Mouse (Mus musculus): Measurements from ENCODE around the gene Nkapl. TPM values are rescaled to one million over a fixed set of nuclear protein-coding genes. Genes with fewer than 3 reads are reported as not detected.
"Not testable (repeated sequence)": the region's sequence is repeated elsewhere in the genome, so short reads cannot be mapped to it uniquely, and the experiment has no call there.

The Nkapl gene
- 1.3 and 1.6 TPM in 2 replicates for polyA plus RNA-seq (2015; fragmentation: Nextera tagmentation; extraction: Ambion mirVana)

- peaks cover 2% of the 10 kb centered on the region; the same call in 1 of the 2 replicates for H3K27me3 ChIP-seq (ENCODE audit: control insufficient read depth, insufficient read depth, low read length)
- peak within 1 kb of the TSS; percentile 83 for H3K9ac ChIP-seq (ENCODE audit: low read length)
- H3K9me3 ChIP-seq (replicated peaks; ENCODE audit: control insufficient read depth, low read length) = no peaks in the 10 kb centered on the region
- peak within 1 kb of the TSS; percentile 66 for H3K4me3 ChIP-seq (replicated peaks; ENCODE audit: low read length)
- no peaks in the 10 kb centered on the region for H3K4me1 ChIP-seq (ENCODE audit: control insufficient read depth, insufficient read depth, low read length)
- 1% methylated on average over 54 of the region's 54 CpGs for WGBS
- peak; percentile 99 for ATAC-seq (ENCODE audit: insufficient read depth, low FRiP score)
- no peak within 1 kb of the TSS for H3K27ac ChIP-seq (ENCODE audit: low read length)
- peak within 1 kb of the TSS; percentile 97 for H3K4me2 ChIP-seq (ENCODE audit: low read depth, low read length)
- H3K36me3 ChIP-seq (ENCODE audit: control insufficient read depth, insufficient read depth, low read length) = no peaks in the 10 kb centered on the region
Measured at GRCm38 (mm10) chr13:21468061-21469019, at the start of gene Nkapl. Gene Nkapl (minus strand): TSS chr13:21468509.

- Histone ChIP-seq H3K27me3 (ENCODE audit: control insufficient read depth, insufficient read depth, low read length) (no peaks in the 10 kb centered on the region), H3K9me3 (replicated peaks; ENCODE audit: control insufficient read depth, low read length) (no peaks in the 10 kb centered on the region), H3K9ac (ENCODE audit: low read length) (peak overlapping the region; percentile 81), H3K4me3 (replicated peaks; ENCODE audit: low read length) (peak overlapping the region; percentile 70), H3K4me1 (ENCODE audit: control insufficient read depth, insufficient read depth, low read length) (0 out of 2 replicates have a peak, but pooled peaks cover 6% of the 10 kb centered on the region), H3K36me3 (ENCODE audit: control insufficient read depth, insufficient read depth, low read length) (no peaks in the 10 kb centered on the region), H3K4me2 (ENCODE audit: low read depth, low read length) (peak overlapping the region; percentile 72), H3K27ac (ENCODE audit: low read length) (peak overlapping the region; percentile 86)
- WGBS = under 1% methylated on average over 21 of the region's 21 CpGs
- ATAC-seq (ENCODE audit: insufficient read depth, low FRiP score) = peak; percentile 100
Measured at GRCm38 (mm10) chr13:21506221-21506649, 37.9 kb upstream of the Nkapl start.

DNA sequence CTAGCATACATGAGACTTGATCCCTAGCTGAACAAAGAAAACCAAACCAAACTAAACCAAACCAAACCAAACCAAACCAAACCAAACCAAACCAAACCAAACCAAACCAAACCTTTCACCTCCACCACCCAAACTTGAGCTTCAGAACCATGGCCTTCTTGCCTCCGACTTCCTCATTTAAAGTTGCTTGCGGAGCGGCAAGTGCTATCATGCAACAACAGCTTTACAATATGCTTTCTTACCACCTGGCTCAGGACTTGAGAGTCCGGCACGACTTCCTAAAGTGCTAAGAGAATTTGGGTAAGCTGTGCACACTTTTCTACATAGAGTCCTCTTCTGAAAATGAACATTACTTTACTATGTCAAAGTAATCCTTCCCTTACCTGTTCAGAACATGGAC lies 34.0 kb upstream of the Nkapl start:
- Histone ChIP-seq H3K4me1 (ENCODE audit: control insufficient read depth, insufficient read depth, low read length) (0 out of 2 replicates have a peak, but pooled peaks cover 4% of the 10 kb centered on the region), H3K9ac (ENCODE audit: low read length) (no peak overlapping the region), H3K27ac (ENCODE audit: low read length) (no peak overlapping the region), H3K27me3 (ENCODE audit: control insufficient read depth, insufficient read depth, low read length) (no peaks in the 10 kb centered on the region), H3K9me3 (replicated peaks; ENCODE audit: control insufficient read depth, low read length) (no peaks in the 10 kb centered on the region), H3K4me3 (replicated peaks; ENCODE audit: low read length) (no peak overlapping the region), H3K36me3 (ENCODE audit: control insufficient read depth, insufficient read depth, low read length) (no peaks in the 10 kb centered on the region), H3K4me2 (ENCODE audit: low read depth, low read length) (no peak overlapping the region)
- WGBS = 86% methylated on average over 5 of the region's 5 CpGs
- ATAC-seq (ENCODE audit: insufficient read depth, low FRiP score) = no peak

GRCm38 (mm10) chr13:21501182-21501581 lies 32.9 kb upstream of the Nkapl start, which contains the start of gene Gm11273:
Gene Gm11273 (minus strand): TSS chr13:21501418.
- H3K27me3 ChIP-seq (ENCODE audit: control insufficient read depth, insufficient read depth, low read length); H3K9me3 ChIP-seq (replicated peaks; ENCODE audit: control insufficient read depth, low read length); H3K9ac ChIP-seq (ENCODE audit: low read length); H3K27ac ChIP-seq (ENCODE audit: low read length); H3K4me1 ChIP-seq (ENCODE audit: control insufficient read depth, insufficient read depth, low read length); ATAC-seq (ENCODE audit: insufficient read depth, low FRiP score); H3K4me2 ChIP-seq (ENCODE audit: low read depth, low read length); H3K36me3 ChIP-seq (ENCODE audit: control insufficient read depth, insufficient read depth, low read length); H3K4me3 ChIP-seq (replicated peaks; ENCODE audit: low read length): not testable (repeated sequence)
- 90% methylated on average over 17 of the region's 17 CpGs for WGBS

DNA sequence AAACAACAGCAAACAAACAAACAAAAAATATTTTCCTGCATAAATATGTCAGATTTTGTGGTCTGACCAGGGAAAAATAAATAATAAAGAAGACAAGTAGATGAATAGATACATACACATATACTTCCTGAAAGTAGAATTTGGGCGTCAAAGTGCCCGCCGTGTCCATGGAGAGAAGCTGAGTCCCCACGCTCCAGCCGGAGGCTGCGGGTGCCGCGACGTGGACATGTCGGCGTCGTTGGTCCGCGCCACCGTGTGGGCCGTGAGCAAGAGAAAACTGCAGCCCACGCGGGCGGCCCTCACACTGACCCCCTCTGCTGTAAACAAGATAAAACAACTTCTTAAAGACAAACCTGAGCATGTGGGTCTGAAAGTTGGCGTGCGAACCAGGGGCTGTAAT lies 26.8 kb upstream of the Nkapl start, which contains the start of gene AK157302:
Gene AK157302, plus strand, starts transcription at position 144 of the 400 bp plus-strand sequence.
- no peaks in the 10 kb centered on the region for H3K36me3 ChIP-seq (ENCODE audit: control insufficient read depth, insufficient read depth, low read length)
- 93% methylated on average over 21 of the region's 21 CpGs for WGBS
- no peak within 1 kb of the TSS for H3K4me2 ChIP-seq (ENCODE audit: low read depth, low read length)
- H3K9me3 ChIP-seq (replicated peaks; ENCODE audit: control insufficient read depth, low read length) = no peaks in the 10 kb centered on the region
- H3K27me3 ChIP-seq (ENCODE audit: control insufficient read depth, insufficient read depth, low read length) = no peaks in the 10 kb centered on the region
- no peak within 1 kb of the TSS for H3K4me3 ChIP-seq (replicated peaks; ENCODE audit: low read length)
- no peaks in the 10 kb centered on the region for H3K4me1 ChIP-seq (ENCODE audit: control insufficient read depth, insufficient read depth, low read length)
- no peak within 1 kb of the TSS for H3K9ac ChIP-seq (ENCODE audit: low read length)
- no peak for ATAC-seq (ENCODE audit: insufficient read depth, low FRiP score)
- no peak within 1 kb of the TSS for H3K27ac ChIP-seq (ENCODE audit: low read length)

GRCm38 (mm10) chr13:21492847-21493246 lies 24.5 kb upstream of the Nkapl start:
- H3K9ac ChIP-seq (ENCODE audit: low read length) = no peak overlapping the region
- WGBS = 89% methylated on average over 5 of the region's 5 CpGs
- ATAC-seq (ENCODE audit: insufficient read depth, low FRiP score) = no peak
- no peaks in the 10 kb centered on the region for H3K27me3 ChIP-seq (ENCODE audit: control insufficient read depth, insufficient read depth, low read length)
- no peaks in the 10 kb centered on the region for H3K9me3 ChIP-seq (replicated peaks; ENCODE audit: control insufficient read depth, low read length)
- no peaks in the 10 kb centered on the region for H3K36me3 ChIP-seq (ENCODE audit: control insufficient read depth, insufficient read depth, low read length)
- H3K4me2 ChIP-seq (ENCODE audit: low read depth, low read length) = no peak overlapping the region
- no peak overlapping the region for H3K4me3 ChIP-seq (replicated peaks; ENCODE audit: low read length)
- H3K27ac ChIP-seq (ENCODE audit: low read length) = no peak overlapping the region
- no peaks in the 10 kb centered on the region for H3K4me1 ChIP-seq (ENCODE audit: control insufficient read depth, insufficient read depth, low read length)

DNA sequence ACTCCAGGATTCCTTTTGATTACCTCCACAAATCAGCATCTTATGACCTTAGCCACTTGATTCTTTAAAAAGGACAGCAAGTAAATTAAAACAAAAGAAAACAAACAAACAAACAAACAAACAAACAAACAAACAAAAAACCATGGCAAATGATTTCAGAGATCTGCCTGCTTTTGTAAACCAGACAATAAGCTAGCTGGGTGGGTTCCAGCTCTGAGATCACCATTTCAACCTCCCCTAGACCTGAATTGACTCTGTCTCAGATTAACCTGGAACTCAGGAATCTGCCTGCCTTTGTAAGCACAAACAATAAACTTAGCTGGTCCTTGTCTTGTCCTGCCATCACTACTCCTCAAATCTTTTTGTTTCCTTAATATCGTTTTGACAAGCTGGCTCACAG lies 18.6 kb upstream of the Nkapl start:
- WGBS = 89% methylated on average over 1 of the region's 1 CpGs
- Histone ChIP-seq H3K9me3 (replicated peaks; ENCODE audit: control insufficient read depth, low read length) (0 out of 2 replicates have a peak, but pooled peaks cover 4% of the 10 kb centered on the region), H3K9ac (ENCODE audit: low read length) (no peak overlapping the region), H3K4me3 (replicated peaks; ENCODE audit: low read length) (no peak overlapping the region), H3K36me3 (ENCODE audit: control insufficient read depth, insufficient read depth, low read length) (no peaks in the 10 kb centered on the region), H3K27ac (ENCODE audit: low read length) (no peak overlapping the region), H3K4me2 (ENCODE audit: low read depth, low read length) (no peak overlapping the region), H3K4me1 (ENCODE audit: control insufficient read depth, insufficient read depth, low read length) (no peaks in the 10 kb centered on the region), H3K27me3 (ENCODE audit: control insufficient read depth, insufficient read depth, low read length) (no peaks in the 10 kb centered on the region)
- no peak for ATAC-seq (ENCODE audit: insufficient read depth, low FRiP score)

- 2% methylated on average over 30 of the region's 31 CpGs for WGBS
- H3K36me3 ChIP-seq (ENCODE audit: control insufficient read depth, insufficient read depth, low read length); H3K27me3 ChIP-seq (ENCODE audit: control insufficient read depth, insufficient read depth, low read length); H3K9me3 ChIP-seq (replicated peaks; ENCODE audit: control insufficient read depth, low read length); H3K4me1 ChIP-seq (ENCODE audit: control insufficient read depth, insufficient read depth, low read length): not testable (repeated sequence)
- peak within 1 kb of the TSS; percentile 68 for H3K4me2 ChIP-seq (ENCODE audit: low read depth, low read length)
- peak within 1 kb of the TSS; percentile 78 for H3K9ac ChIP-seq (ENCODE audit: low read length)
- H3K4me3 ChIP-seq (replicated peaks; ENCODE audit: low read length) = peak within 1 kb of the TSS; percentile 71
- ATAC-seq (ENCODE audit: insufficient read depth, low FRiP score) = peak; percentile 83
- H3K27ac ChIP-seq (ENCODE audit: low read length) = peak within 1 kb of the TSS; percentile 83
Measured at GRCm38 (mm10) chr13:21478759-21479670, 10.7 kb upstream of the Nkapl start, which contains the start of the genes Zkscan4 and Gm10065. Gene Zkscan4 (plus strand): TSS chr13:21478907. Gene Gm10065 (minus strand): TSS chr13:21479441.

All from stomach, embryonic 16.5 days (tissue).